9 mouse cellular contexts compared by ENCODE assay signal in genomic region chr7:96832551-96832950, GRCm38 (mm10).
DNase-seq lines count a peak whose midpoint lies in the region; ATAC-seq and TF ChIP-seq lines count a peak whose summit lies in the region.
"Had no signal": no experiment of that assay in that cellular context is flagged by ENCODE, and none has a peak within 500 bp of the region (broad histone marks: within the 10 kb centered on the region; RNA-seq: fewer than 3 reads in every experiment).

No protein-coding gene starts in this region.

- TF ChIP-seq CTCF in cortical plate, adult 2 months (IDR thresholded peaks at IDR 0.05; ENCODE audit: extremely low read depth, insufficient read depth, low read length) = no peak
- no peak for TF ChIP-seq CTCF in liver, postnatal 0 days (IDR thresholded peaks at IDR 0.05; ENCODE audit: low read depth)

- H3K4me1 ChIP-seq in cortical plate, adult 2 months (ENCODE audit: control insufficient read depth, insufficient read depth, low read length) = peaks cover 8% of the 10 kb centered on the region
- H3K4me1 ChIP-seq in stomach, embryonic 16.5 days (ENCODE audit: control insufficient read depth, insufficient read depth, low read length) = peaks cover 19% of the 10 kb centered on the region; the same call in 1 of the 2 replicates
- no peaks in the 10 kb centered on the region for H3K4me1 ChIP-seq in liver, postnatal 0 days (ENCODE audit: insufficient read depth)
- H3K4me1 ChIP-seq: liver, embryonic 13.5 days had no signal

- H3K27me3 ChIP-seq in stomach, embryonic 16.5 days (ENCODE audit: control insufficient read depth, insufficient read depth, low read length) = no peaks in the 10 kb centered on the region
- no peaks in the 10 kb centered on the region for H3K27me3 ChIP-seq in liver, postnatal 0 days (ENCODE audit: insufficient read depth, low read length)
- H3K27me3 ChIP-seq: liver, embryonic 13.5 days had no signal

- no peak for TF ChIP-seq EP300 in liver, postnatal 0 days (IDR thresholded peaks at IDR 0.05; ENCODE audit: low read depth)

- 26% methylated on average over 9 of the region's 9 CpGs for WGBS in stomach, embryonic 16.5 days
- 47% methylated on average over 9 of the region's 9 CpGs for WGBS in liver, postnatal 0 days (ENCODE audit: insufficient replicate concordance)

- intact Hi-C loops in left cerebral cortex, postnatal 4 days (cut with DNase I) = no loop called here
- intact Hi-C loops in heart, postnatal 10 days (cut with DNase I) = no loop called here

- H3K36me3 ChIP-seq in stomach, embryonic 16.5 days (ENCODE audit: control insufficient read depth, insufficient read depth, low read length) = no peaks in the 10 kb centered on the region
- H3K36me3 ChIP-seq in liver, postnatal 0 days (replicated peaks; ENCODE audit: insufficient read depth, low read length) = peaks cover 2% of the 10 kb centered on the region; the same call in 1 of the 2 replicates
- H3K36me3 ChIP-seq: liver, embryonic 13.5 days had no signal

- ATAC-seq in stomach, embryonic 16.5 days (ENCODE audit: insufficient read depth, low FRiP score) = no peak
- no peak for ATAC-seq in liver, postnatal 0 days

- H3K9me3 ChIP-seq in stomach, embryonic 16.5 days (replicated peaks; ENCODE audit: control insufficient read depth, low read length) = no peaks in the 10 kb centered on the region
- peaks cover 2% of the 10 kb centered on the region; the same call in 1 of the 2 replicates for H3K9me3 ChIP-seq in liver, postnatal 0 days (ENCODE audit: low read length)
- H3K9me3 ChIP-seq: liver, embryonic 13.5 days had no signal

- DNase-seq in left cerebral cortex, postnatal 4 days = peak; percentile 89
- DNase-seq in left cerebral cortex, adult 11 months (ENCODE audit: low spot score) = no peak
- DNase-seq in heart, postnatal 10 days = peak; percentile 64 to 71
- DNase-seq in kidney, postnatal 4 days = peak; percentile 14 to 24
- DNase-seq in liver, postnatal 0 days = no peak
- no peak for DNase-seq in lung, adult 18-20 months
- DNase-seq: liver, embryonic 13.5 days had no signal

- 0 out of 2 replicates have a peak overlapping the region, but pooled peaks have one; percentile 13 for H3K9ac ChIP-seq in stomach, embryonic 16.5 days (ENCODE audit: low read length)
- no peak overlapping the region for H3K9ac ChIP-seq in liver, postnatal 0 days (replicated peaks)
- H3K9ac ChIP-seq: liver, embryonic 13.5 days had no signal

- no peak for TF ChIP-seq POLR2A in cortical plate, adult 2 months (IDR thresholded peaks at IDR 0.05; ENCODE audit: extremely low read depth, insufficient read depth, low read length)

- no peak overlapping the region for H3K4me3 ChIP-seq in cortical plate, adult 2 months (ENCODE audit: insufficient read depth, low read length)
- no peak overlapping the region for H3K4me3 ChIP-seq in stomach, embryonic 16.5 days (replicated peaks; ENCODE audit: low read length)
- no peak overlapping the region for H3K4me3 ChIP-seq in liver, postnatal 0 days (ENCODE audit: low read depth, low read length)
- H3K4me3 ChIP-seq: liver, embryonic 13.5 days had no signal

- H3K4me2 ChIP-seq in stomach, embryonic 16.5 days (ENCODE audit: low read depth, low read length) = no peak overlapping the region
- no peak overlapping the region for H3K4me2 ChIP-seq in liver, postnatal 0 days (ENCODE audit: low read depth, low read length)
- H3K4me2 ChIP-seq: liver, embryonic 13.5 days had no signal

- peak overlapping the region; percentile 82 for H3K27ac ChIP-seq in cortical plate, adult 2 months (ENCODE audit: insufficient read depth, low read length)
- H3K27ac ChIP-seq in stomach, embryonic 16.5 days (ENCODE audit: low read length) = no peak overlapping the region
- H3K27ac ChIP-seq in liver, postnatal 0 days (ENCODE audit: low read depth) = no peak overlapping the region
- H3K27ac ChIP-seq: liver, embryonic 13.5 days had no signal

Comparison
In these comparisons a context has a peak if more than half of its experiments do, and no peak if none do; other contexts are left out.
1. DNase-seq: peak in left cerebral cortex, postnatal 4 days (single experiment), heart, postnatal 10 days (2 of 2) and kidney, postnatal 4 days (2 of 2); none in left cerebral cortex, adult 11 months (single experiment), liver, postnatal 0 days (single experiment) and lung, adult 18-20 months (0 of 2).